Mouse (Mus musculus) liver, postnatal 0 days (tissue): Measurements from ENCODE around the gene Aplnr. TPM values are rescaled to one million over a fixed set of nuclear protein-coding genes. Genes with fewer than 3 reads are reported as not detected.
A peak's percentile ranks its signal among the peaks of the same experiment; 100 is the strongest.

Experiments used
- ATAC-seq: fragments of 200-750 bp; cut with Nextera tagmentation; 2 replicates; pipeline ENCODE4 v1.8.0; 2017; ENCODE audit warnings: mild to moderate bottlenecking, moderate library complexity
- DNase-seq: peaks from one replicate; pipeline ENCODE4 v3.0.0-alpha.2; 2016
- H3K27ac ChIP-seq: fragments of 300-500 bp; sonication (generic); 2 replicates; pipeline ENCODE4 v1.5.1; 2014; ENCODE audit warnings: antibody characterized with exemption, moderate library complexity, mild to moderate bottlenecking, low read depth
- H3K27me3 ChIP-seq: fragments of 300-500 bp; sonication (generic); 2 replicates; pipeline ENCODE4 v1.6.1; 2014; ENCODE audit warnings: low read length, control low read depth, mixed read lengths; ENCODE audit not compliant: insufficient read depth
- H3K36me3 ChIP-seq: fragments of 300-500 bp; sonication (generic); replicated peaks from 2 replicates; pipeline ENCODE4 v1.6.1; 2014; ENCODE audit warnings: mild to moderate bottlenecking, control low read depth, low read length, moderate library complexity, mixed read lengths; ENCODE audit not compliant: insufficient read depth
- H3K4me1 ChIP-seq: fragments of 300-500 bp; sonication (generic); 2 replicates; pipeline ENCODE4 v1.6.1; 2014; ENCODE audit warnings: antibody characterized with exemption, mild to moderate bottlenecking, control low read depth; ENCODE audit not compliant: insufficient read depth
- H3K4me2 ChIP-seq: fragments of 300-500 bp; sonication (generic); 2 replicates; pipeline ENCODE4 v1.6.1; 2014; ENCODE audit warnings: low read depth, mild to moderate bottlenecking, low read length, moderate library complexity, mixed read lengths
- H3K4me3 ChIP-seq: fragments of 300-500 bp; sonication (generic); 2 replicates; pipeline ENCODE4 v1.5.1; 2014; ENCODE audit warnings: low read depth, low read length
- H3K9ac ChIP-seq: fragments of 300-500 bp; sonication (generic); replicated peaks from 2 replicates; pipeline ENCODE4 v1.6.1; 2014; ENCODE audit warnings: mild to moderate bottlenecking, moderate library complexity
- H3K9me3 ChIP-seq: fragments of 300-500 bp; sonication (generic); 2 replicates; pipeline ENCODE4 v1.6.1; 2016; ENCODE audit warnings: mild to moderate bottlenecking, control low read depth, low read length, mixed read lengths
- CTCF ChIP-seq: sonication (generic); IDR thresholded peaks from 2 replicates; pipeline ENCODE4 v1.5.1; 2016; ENCODE audit warnings: antibody characterized with exemption, low read depth
- EP300 ChIP-seq: IDR thresholded peaks from 2 replicates; pipeline ENCODE4 v1.6.1; 2016; ENCODE audit warnings: antibody characterized with exemption, low read depth, mild to moderate bottlenecking
- WGBS: fragments of 180-500 bp; shearing (Covaris S2); extraction: QIAGEN DNeasy Blood & Tissue Kit; methylation state at CpG from one replicate; pipeline ENCODE4 v1.1.7; 2014; ENCODE audit not compliant: insufficient replicate concordance; 5-methylcytosine and 5-hydroxymethylcytosine counted together
- polyA plus RNA-seq: library from polyadenylated mRNA; unstranded; fragments of >200 nt; fragmentation: Nextera tagmentation; extraction: Ambion mirVana; gene quantifications from 2 replicates; pipeline ENCODE4 v1.2.1, GENCODE M21; 2015

Aplnr gene
- polyA plus RNA-seq, 1 experiment from 2014 or later = 2.5 TPM

DNA sequence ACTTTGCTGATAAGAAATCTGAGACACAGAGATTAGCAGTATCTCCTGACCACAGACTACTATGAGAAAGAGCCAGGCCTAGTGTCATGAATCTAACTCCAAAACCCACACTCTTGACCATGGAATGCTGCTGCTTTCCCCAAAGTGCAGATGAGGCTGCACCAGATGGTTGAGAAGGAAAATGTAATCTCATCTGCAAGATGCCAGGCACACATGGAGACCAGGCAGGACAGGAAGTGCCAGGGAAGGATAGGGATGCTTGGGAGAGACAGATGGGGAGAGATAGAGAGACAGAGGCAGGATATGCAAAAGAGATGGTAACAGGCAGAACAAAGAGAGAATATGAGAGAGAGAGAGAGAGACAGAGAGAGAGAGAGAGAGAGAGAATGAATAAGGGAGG, 4.8 kb downstream of the Aplnr start:
- no peak for TF ChIP-seq CTCF
- H3K9me3 ChIP-seq = no peaks in the 10 kb centered on the region
- H3K4me2 ChIP-seq = no peak overlapping the region
- H3K36me3 ChIP-seq = no peaks in the 10 kb centered on the region
- ATAC-seq (no peak), DNase-seq (no peak)
- no peak overlapping the region for H3K27ac ChIP-seq
- H3K27me3 ChIP-seq = no peaks in the 10 kb centered on the region
- H3K4me1 ChIP-seq = no peaks in the 10 kb centered on the region; the same call in 1 of the 2 replicates
- no peak overlapping the region for H3K4me3 ChIP-seq
- H3K9ac ChIP-seq = no peak overlapping the region

DNA sequence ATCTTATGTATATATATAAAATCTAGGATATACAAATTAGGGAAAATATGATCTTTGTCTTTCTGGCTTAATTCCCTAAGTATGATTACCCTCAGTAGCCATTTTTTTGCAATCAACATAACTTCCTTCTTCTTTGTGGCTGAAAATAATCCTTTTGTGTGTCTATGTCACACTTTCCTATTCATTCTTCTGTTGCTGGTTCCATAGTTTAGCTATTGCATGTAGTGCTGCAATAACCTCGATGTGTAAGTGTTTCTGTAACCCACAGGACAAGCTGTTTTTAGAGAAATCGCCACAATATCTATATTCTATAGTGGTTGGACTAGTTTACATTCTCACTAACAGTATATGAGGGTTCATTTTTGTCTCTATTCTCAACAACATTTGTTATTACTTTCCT, 8.9 kb downstream of the Aplnr start:
- no peak for TF ChIP-seq EP300
- no peak for TF ChIP-seq CTCF
- H3K4me3 ChIP-seq = no peak overlapping the region
- ATAC-seq (no peak), DNase-seq (no peak)
- no peaks in the 10 kb centered on the region for H3K9me3 ChIP-seq
- 54% methylated on average over 2 of the region's 2 CpGs for WGBS
- H3K27me3 ChIP-seq = no peaks in the 10 kb centered on the region
- H3K4me1 ChIP-seq = no peaks in the 10 kb centered on the region
- H3K4me2 ChIP-seq = no peak overlapping the region
- no peak overlapping the region for H3K9ac ChIP-seq
- H3K36me3 ChIP-seq = no peaks in the 10 kb centered on the region
- no peak overlapping the region for H3K27ac ChIP-seq

DNA sequence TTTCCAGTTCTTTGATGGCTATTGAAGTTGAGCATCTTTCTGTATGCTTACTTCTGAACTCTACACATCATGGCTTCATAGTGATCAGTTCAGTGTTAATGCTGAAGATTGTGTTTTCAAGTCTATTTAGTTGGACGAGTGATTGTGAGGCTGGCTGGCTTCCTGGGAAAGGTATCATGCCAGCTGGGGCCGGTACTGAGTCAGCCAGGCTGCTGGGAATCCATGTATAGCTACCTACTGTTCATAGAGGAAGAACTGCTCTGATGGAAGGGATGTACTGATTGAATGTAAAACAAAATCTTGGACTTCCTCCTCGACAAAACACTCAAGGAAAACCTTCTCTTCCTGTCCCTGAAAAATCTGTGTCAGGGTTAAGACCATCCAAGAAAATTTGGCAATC, 9.3 kb downstream of the Aplnr start:
- 57% methylated on average over 3 of the region's 3 CpGs for whole genome bisulfite sequencing
- H3K9me3 ChIP-seq = no peaks in the 10 kb centered on the region
- H3K4me3 ChIP-seq = no peak overlapping the region
- DNase-seq = no peak
- H3K4me1 ChIP-seq = no peaks in the 10 kb centered on the region; the same call in 1 of the 2 replicates
- peak; percentile 21; the same call in 1 of the 2 replicates for ATAC-seq
- no peak overlapping the region for H3K9ac ChIP-seq
- no peak overlapping the region for H3K4me2 ChIP-seq
- H3K36me3 ChIP-seq = no peaks in the 10 kb centered on the region
- no peak overlapping the region for H3K27ac ChIP-seq
- no peak for TF ChIP-seq EP300
- no peak for TF ChIP-seq CTCF
- H3K27me3 ChIP-seq = no peaks in the 10 kb centered on the region

DNA sequence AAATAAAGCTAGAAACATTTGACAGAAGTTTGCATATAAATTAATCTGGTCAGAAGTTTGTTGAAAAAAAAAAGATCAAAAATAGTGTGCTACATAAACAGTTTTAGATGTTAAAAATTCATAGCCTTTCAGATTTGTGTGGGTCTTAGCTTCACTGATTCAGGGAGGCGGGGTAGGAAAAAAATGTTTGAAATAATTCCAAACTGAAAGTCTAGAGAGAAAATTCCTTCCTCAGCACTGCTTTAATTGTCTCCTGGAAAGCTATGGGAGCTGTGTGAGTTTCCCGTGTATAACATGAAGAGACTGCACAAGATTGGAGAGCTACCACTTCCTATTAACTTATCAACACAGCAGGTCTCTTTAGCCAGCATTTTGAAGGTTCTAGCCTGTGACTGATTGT, 11.5 kb downstream of the Aplnr start:
- ATAC-seq (no peak), DNase-seq (no peak)
- Histone ChIP-seq H3K9ac (no peak overlapping the region), H3K9me3 (no peaks in the 10 kb centered on the region), H3K36me3 (no peaks in the 10 kb centered on the region), H3K4me2 (no peak overlapping the region), H3K4me3 (no peak overlapping the region), H3K27me3 (no peaks in the 10 kb centered on the region), H3K4me1 (no peaks in the 10 kb centered on the region; the same call in 1 of the 2 replicates), H3K27ac (no peak overlapping the region)
- 66% methylated on average over 2 of the region's 2 CpGs for WGBS
- TF ChIP-seq CTCF = no peak
- TF ChIP-seq EP300 = no peak

DNA sequence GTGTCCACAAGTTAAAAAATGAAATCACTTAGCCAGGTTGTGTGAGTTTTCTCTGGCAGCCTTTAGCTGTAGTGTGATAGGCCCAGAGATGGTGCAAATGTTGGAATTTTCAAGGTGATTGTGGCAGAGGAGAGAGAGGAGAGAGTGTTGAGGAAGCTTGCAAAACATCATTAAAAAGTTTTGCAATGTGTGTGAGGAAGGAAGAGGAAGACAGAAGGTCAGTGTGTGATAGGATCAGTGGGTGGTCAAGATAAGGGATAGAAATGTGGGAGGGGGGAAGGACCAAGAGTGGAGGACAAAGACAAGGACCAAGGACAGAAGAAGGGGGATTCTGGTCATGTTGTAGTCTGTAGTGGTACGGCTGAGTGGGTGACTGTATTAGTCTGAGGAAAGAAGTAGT, 14.3 kb downstream of the Aplnr start:
- Histone ChIP-seq H3K9ac (no peak overlapping the region), H3K27ac (no peak overlapping the region), H3K36me3 (no peaks in the 10 kb centered on the region), H3K4me2 (no peak overlapping the region), H3K4me3 (no peak overlapping the region), H3K9me3 (no peaks in the 10 kb centered on the region), H3K4me1 (no peaks in the 10 kb centered on the region; the same call in 1 of the 2 replicates), H3K27me3 (no peaks in the 10 kb centered on the region)
- DNase-seq (no peak), ATAC-seq (no peak)
- WGBS = 47% methylated on average over 1 of the region's 1 CpGs
- TF ChIP-seq CTCF = no peak
- no peak for TF ChIP-seq EP300

DNA sequence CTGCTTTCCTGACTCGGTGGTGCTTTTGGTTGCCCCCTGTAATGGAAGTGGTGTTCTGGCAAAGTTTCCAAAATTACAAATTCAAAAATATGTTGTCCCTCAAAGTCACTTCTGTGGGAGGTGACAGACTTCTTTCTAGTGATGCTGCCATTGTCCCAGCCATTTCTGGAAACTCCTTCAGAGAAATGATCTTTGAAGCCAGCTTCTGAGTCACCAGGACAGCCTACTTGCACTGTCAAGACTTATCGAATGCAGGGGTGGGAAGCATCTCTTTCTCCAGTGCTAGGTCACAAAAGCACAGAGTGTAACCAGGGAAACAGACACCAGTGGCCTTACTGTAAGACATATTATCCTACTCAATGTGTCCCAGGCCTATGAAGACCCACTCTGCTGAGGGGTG, 15.2 kb downstream of the Aplnr start:
- WGBS = 81% methylated on average over 2 of the region's 2 CpGs
- TF ChIP-seq EP300 = no peak
- no peak for TF ChIP-seq CTCF
- no peak overlapping the region for H3K4me2 ChIP-seq
- no peaks in the 10 kb centered on the region for H3K27me3 ChIP-seq
- no peak overlapping the region for H3K27ac ChIP-seq
- H3K9me3 ChIP-seq = no peaks in the 10 kb centered on the region
- H3K4me3 ChIP-seq = no peak overlapping the region
- no peaks in the 10 kb centered on the region for H3K36me3 ChIP-seq
- H3K4me1 ChIP-seq = no peaks in the 10 kb centered on the region; the same call in 1 of the 2 replicates
- H3K9ac ChIP-seq = no peak overlapping the region
- ATAC-seq (no peak), DNase-seq (no peak)

DNA sequence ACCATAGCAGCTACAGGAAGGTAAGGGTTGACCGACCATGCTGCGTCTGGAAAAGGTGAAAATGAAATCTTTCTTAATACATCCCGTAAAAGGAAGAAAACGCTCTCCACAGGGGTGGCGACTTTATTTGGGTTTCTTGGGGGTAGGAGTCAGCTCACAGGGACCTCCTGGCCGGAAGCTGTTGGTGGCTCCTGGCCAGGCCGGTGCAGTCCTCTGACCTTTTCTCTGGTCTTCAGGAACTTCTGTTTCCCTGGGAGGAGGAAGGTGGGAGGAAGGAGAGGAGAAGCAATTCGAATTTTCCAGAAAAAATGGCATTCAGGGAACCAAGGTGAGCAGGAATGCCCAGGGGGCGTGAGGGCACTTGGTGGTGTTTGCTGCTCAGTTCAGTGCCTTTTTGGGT, 19.3 kb downstream of the Aplnr start:
- no peak overlapping the region for H3K27ac ChIP-seq
- H3K4me3 ChIP-seq = no peak overlapping the region
- no peak overlapping the region for H3K9ac ChIP-seq
- DNase-seq = no peak
- 71% methylated on average over 9 of the region's 9 CpGs for WGBS
- no peak overlapping the region for H3K4me2 ChIP-seq
- no peaks in the 10 kb centered on the region; the same call in 1 of the 2 replicates for H3K4me1 ChIP-seq
- no peak for TF ChIP-seq CTCF
- TF ChIP-seq EP300 = no peak
- H3K9me3 ChIP-seq = no peaks in the 10 kb centered on the region
- no peaks in the 10 kb centered on the region for H3K27me3 ChIP-seq
- no peaks in the 10 kb centered on the region for H3K36me3 ChIP-seq
- ATAC-seq = no peak
